Mouse (Mus musculus): ENCODE data around the gene Neurog3. TPM values are rescaled to one million over a fixed set of nuclear protein-coding genes. Genes with fewer than 3 reads are reported as not detected.

The Neurog3 gene
- polyA plus RNA-seq (2012; rRNA removed; ENCODE audit: low replicate concordance): not detected in 2 replicates

GRCm38 (mm10) chr10:62132691-62133281 is at the start of gene Neurog3:
Neurog3 (plus strand) TSS chr10:62133090.

GRCm38 (mm10) chr10:62143820-62144219 is 10.9 kb downstream of the Neurog3 start, which contains the start of gene Fam241b:
Fam241b (minus strand) TSS chr10:62143920.

Other genes with a start within 250 kb of the Neurog3 start
- gene Col13a1, start 154.0 kb upstream of the Neurog3 start, polyA plus RNA-seq (2012; rRNA removed; ENCODE audit: low replicate concordance): 1.4 and 3.9 TPM in 2 replicates
- 3.3 TPM in 2 replicates for gene Fam241b, start 10.8 kb downstream of the Neurog3 start, polyA plus RNA-seq (2012; rRNA removed; ENCODE audit: low replicate concordance)
- 61.8 and 62.5 TPM in 2 replicates for gene Tspan15, start 98.2 kb downstream of the Neurog3 start, polyA plus RNA-seq (2012; rRNA removed; ENCODE audit: low replicate concordance)
- gene Tacr2, start 119.3 kb downstream of the Neurog3 start, polyA plus RNA-seq (2012; rRNA removed; ENCODE audit: low replicate concordance): 0.34 TPM in 1 of 2 replicates, not detected in the other
- gene Hk1, start 246.8 kb downstream of the Neurog3 start, polyA plus RNA-seq (2012; rRNA removed; ENCODE audit: low replicate concordance): 24.7 and 40.6 TPM in 2 replicates